Mouse (Mus musculus) limb, embryonic 10.5 days (tissue): ENCODE measurements around the gene Fam180a. TPM values are rescaled to one million over a fixed set of nuclear protein-coding genes. Genes with fewer than 3 reads are reported as not detected.

Source experiments
- DNase-seq: peaks from one replicate; pipeline ENCODE4 v3.0.0-alpha.2; 2017; ENCODE audit warnings: low spot score
- H3K27ac ChIP-seq: fragments of 300-500 bp; sonication (generic); 2 replicates; pipeline ENCODE4 v1.5.1; 2016; ENCODE audit warnings: mild to moderate bottlenecking
- H3K27me3 ChIP-seq: fragments of 300-500 bp; sonication (generic); 2 replicates; pipeline ENCODE4 v1.6.1; 2016; ENCODE audit warnings: low read depth, mild to moderate bottlenecking; ENCODE audit not compliant: poor library complexity, severe bottlenecking
- H3K36me3 ChIP-seq: fragments of 300-500 bp; sonication (generic); 2 replicates; pipeline ENCODE4 v1.6.1; 2016; ENCODE audit warnings: mild to moderate bottlenecking, moderate library complexity
- H3K4me1 ChIP-seq: fragments of 300-500 bp; sonication (generic); 2 replicates; pipeline ENCODE4 v1.6.1; 2016
- H3K4me3 ChIP-seq: fragments of 300-500 bp; sonication (generic); 2 replicates; pipeline ENCODE4 v1.5.1; 2016; ENCODE audit warnings: mild to moderate bottlenecking, moderate library complexity
- H3K9me3 ChIP-seq: fragments of 300-500 bp; sonication (generic); replicated peaks from 2 replicates; pipeline ENCODE4 v1.6.1; 2016; ENCODE audit warnings: mild to moderate bottlenecking
- WGBS: fragments of 180-500 bp; shearing (Covaris S2); methylation state at CpG from one replicate; pipeline ENCODE4 v1.1.7; 2016; 5-methylcytosine and 5-hydroxymethylcytosine counted together
- polyA plus RNA-seq: library from polyadenylated mRNA; unstranded; fragments of >200 nt; fragmentation: Nextera tagmentation; extraction: Ambion mirVana; gene quantifications from 2 replicates; pipeline ENCODE4 v1.2.1, GENCODE M21; 2016

Fam180a gene
- polyA plus RNA-seq, 1 experiment from 2014 or later, result not detected

DNA sequence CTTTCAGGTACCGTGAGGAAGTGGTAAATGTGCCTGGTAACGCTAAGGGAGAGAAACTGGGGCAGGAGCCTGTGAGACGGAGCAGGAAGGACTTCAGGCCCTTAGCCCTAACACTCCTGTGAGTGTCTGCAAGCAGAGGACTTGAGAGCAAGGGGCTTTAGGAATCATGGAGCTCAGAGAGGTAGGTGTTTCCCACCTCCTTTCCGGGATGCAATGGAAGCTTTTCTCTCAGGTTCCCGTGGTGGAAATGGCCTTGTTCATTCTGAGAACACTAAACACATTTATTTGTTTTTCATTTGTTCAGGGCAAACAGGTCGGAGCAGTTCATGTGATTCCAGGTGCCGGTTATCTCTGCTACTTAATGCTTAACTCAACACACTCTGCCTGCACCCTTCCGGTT is 11.9 kb upstream of the Fam180a start:
- no peaks in the 10 kb centered on the region for H3K36me3 ChIP-seq
- H3K27me3 ChIP-seq, result no peaks in the 10 kb centered on the region
- no peak for DNase-seq
- no peak overlapping the region for H3K4me3 ChIP-seq
- H3K4me1 ChIP-seq, result peaks cover 8% of the 10 kb centered on the region
- no peaks in the 10 kb centered on the region; the same call in 1 of the 2 replicates for H3K9me3 ChIP-seq
- WGBS, result 85% methylated on average over 8 of the region's 8 CpGs
- no peak overlapping the region for H3K27ac ChIP-seq

GRCm38 (mm10) chr6:35335452-35335851 is 9.5 kb upstream of the Fam180a start:
- Histone ChIP-seq H3K27ac (no peak overlapping the region), H3K4me1 (peaks cover 20% of the 10 kb centered on the region), H3K27me3 (no peaks in the 10 kb centered on the region), H3K9me3 (no peaks in the 10 kb centered on the region; the same call in 1 of the 2 replicates), H3K36me3 (no peaks in the 10 kb centered on the region), H3K4me3 (no peak overlapping the region)
- WGBS, result 59% methylated on average over 5 of the region's 5 CpGs
- DNase-seq, result no peak

GRCm38 (mm10) chr6:35334278-35334677 is 8.3 kb upstream of the Fam180a start:
- 79% methylated on average over 4 of the region's 4 CpGs for WGBS

DNA sequence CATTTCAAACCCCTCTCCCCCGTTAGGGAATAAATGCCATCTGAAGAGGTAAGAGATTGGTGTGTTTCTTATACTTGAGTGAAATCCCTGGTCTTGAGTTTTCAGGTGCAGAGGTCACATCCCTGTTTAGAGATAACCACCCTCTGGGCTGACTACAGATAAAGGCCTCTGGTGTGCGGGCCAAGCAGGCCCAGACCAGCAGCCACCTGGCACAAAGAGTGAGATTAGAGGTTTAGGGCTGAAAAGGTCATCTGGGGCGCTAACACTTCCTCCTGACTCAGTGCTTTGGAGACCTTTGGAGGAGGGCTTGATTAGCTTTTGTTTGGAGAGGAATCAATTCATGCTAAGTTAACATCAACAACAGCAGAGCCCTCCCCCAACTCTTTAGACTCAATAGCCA is 7.7 kb upstream of the Fam180a start:
- no peaks in the 10 kb centered on the region; the same call in 1 of the 2 replicates for H3K9me3 ChIP-seq
- H3K27ac ChIP-seq, result no peak overlapping the region
- WGBS, result 26% methylated on average over 3 of the region's 3 CpGs
- peaks cover 15% of the 10 kb centered on the region for H3K4me1 ChIP-seq
- H3K4me3 ChIP-seq, result no peak overlapping the region
- no peak for DNase-seq
- no peaks in the 10 kb centered on the region for H3K27me3 ChIP-seq
- no peaks in the 10 kb centered on the region for H3K36me3 ChIP-seq

More at GRCm38 (mm10) chr6:35334278-35334677, 8.3 kb upstream of the Fam180a start:
- H3K9me3 ChIP-seq, result no peaks in the 10 kb centered on the region; the same call in 1 of the 2 replicates
- DNase-seq, result no peak
- H3K4me3 ChIP-seq, result no peak overlapping the region
- H3K27ac ChIP-seq, result no peak overlapping the region
- H3K4me1 ChIP-seq, result peaks cover 20% of the 10 kb centered on the region
- no peaks in the 10 kb centered on the region for H3K36me3 ChIP-seq
- no peaks in the 10 kb centered on the region for H3K27me3 ChIP-seq

GRCm38 (mm10) chr6:35330834-35331233 is 4.9 kb upstream of the Fam180a start:
- Histone ChIP-seq H3K27ac (0 out of 2 replicates have a peak overlapping the region, but pooled peaks have one; percentile 19), H3K27me3 (no peaks in the 10 kb centered on the region), H3K9me3 (no peaks in the 10 kb centered on the region; the same call in 1 of the 2 replicates), H3K4me3 (no peak overlapping the region), H3K4me1 (peaks cover 12% of the 10 kb centered on the region), H3K36me3 (no peaks in the 10 kb centered on the region)
- DNase-seq, result no peak
- WGBS, result 63% methylated on average over 6 of the region's 6 CpGs

DNA sequence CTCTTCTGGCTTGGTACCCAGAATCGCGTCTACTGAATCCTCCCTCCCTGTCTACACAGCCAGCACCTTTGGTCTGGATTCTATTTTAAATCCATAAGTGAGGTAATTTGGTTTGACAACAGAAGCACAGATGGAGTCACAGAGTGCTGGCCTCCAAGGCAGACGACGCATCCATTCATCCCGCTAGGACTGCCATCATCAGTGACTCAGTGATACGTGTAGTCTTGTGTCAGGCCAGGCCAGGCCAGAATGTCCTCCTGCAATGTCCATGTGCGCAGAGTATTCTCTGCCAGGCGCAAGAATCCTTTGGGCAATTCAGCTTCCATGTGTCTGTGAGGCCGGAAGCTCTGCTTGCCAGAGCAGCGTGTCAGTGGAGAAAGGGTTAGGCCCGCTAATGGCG is 4.0 kb upstream of the Fam180a start:
- Histone ChIP-seq H3K4me3 (no peak overlapping the region), H3K27me3 (no peaks in the 10 kb centered on the region), H3K27ac (no peak overlapping the region), H3K4me1 (peaks cover 12% of the 10 kb centered on the region), H3K9me3 (no peaks in the 10 kb centered on the region; the same call in 1 of the 2 replicates), H3K36me3 (no peaks in the 10 kb centered on the region)
- no peak for DNase-seq
- 94% methylated on average over 12 of the region's 12 CpGs for WGBS

DNA sequence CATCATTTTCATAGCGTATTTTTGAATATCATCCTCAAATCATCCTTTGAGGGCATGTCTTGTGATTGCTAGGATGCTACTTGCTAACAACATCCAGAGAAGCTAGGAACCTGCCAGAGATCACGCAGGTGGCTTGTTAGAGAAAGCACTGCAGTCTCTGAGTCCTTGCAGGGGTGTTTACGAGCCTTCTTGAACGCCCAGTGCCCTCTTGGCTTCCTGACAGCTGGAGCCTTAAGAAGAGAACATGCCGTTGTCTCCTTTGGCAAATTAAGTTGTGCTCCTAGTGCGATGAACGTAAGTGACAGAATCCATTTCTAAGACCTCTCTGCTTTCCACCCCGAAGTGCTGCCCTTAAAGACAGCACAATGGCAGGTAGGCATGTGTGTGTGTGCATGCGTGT is 1.6 kb downstream of the Fam180a start:
- Histone ChIP-seq H3K9me3 (no peaks in the 10 kb centered on the region), H3K4me3 (no peak overlapping the region), H3K27ac (no peak overlapping the region), H3K36me3 (no peaks in the 10 kb centered on the region), H3K27me3 (no peaks in the 10 kb centered on the region), H3K4me1 (no peaks in the 10 kb centered on the region)
- no peak for DNase-seq
- WGBS, result 73% methylated on average over 9 of the region's 9 CpGs

DNA sequence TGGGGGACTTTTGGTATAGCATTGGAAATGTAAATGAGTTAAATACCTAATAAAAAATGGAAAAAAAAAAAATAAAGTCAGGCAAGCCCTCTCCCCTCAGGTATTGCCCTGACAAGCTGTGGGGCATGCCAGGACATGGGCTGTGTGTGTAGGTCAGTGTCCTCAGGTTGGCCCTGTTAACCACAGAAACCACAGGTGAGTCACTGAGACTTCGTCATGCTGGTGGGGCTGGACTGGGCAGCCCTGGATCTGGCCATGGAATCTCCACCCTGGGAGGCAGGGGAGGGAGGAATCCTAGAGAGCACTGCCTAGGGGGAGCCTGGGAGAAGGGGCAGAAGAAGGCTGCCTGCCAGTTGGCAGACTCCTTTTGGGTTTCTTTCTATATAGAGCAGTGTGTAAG is 2.9 kb downstream of the Fam180a start:
- no peaks in the 10 kb centered on the region for H3K27me3 ChIP-seq
- no peaks in the 10 kb centered on the region for H3K9me3 ChIP-seq
- DNase-seq, result no peak
- 86% methylated on average over 1 of the region's 1 CpGs for WGBS
- no peak overlapping the region for H3K4me3 ChIP-seq
- no peak overlapping the region for H3K27ac ChIP-seq
- no peaks in the 10 kb centered on the region for H3K36me3 ChIP-seq
- no peaks in the 10 kb centered on the region for H3K4me1 ChIP-seq

GRCm38 (mm10) chr6:35321105-35321504 is 4.8 kb downstream of the Fam180a start:
- Histone ChIP-seq H3K36me3 (no peaks in the 10 kb centered on the region), H3K4me1 (no peaks in the 10 kb centered on the region), H3K9me3 (no peaks in the 10 kb centered on the region), H3K4me3 (no peak overlapping the region), H3K27me3 (no peaks in the 10 kb centered on the region), H3K27ac (no peak overlapping the region)
- 63% methylated on average over 4 of the region's 4 CpGs for WGBS
- DNase-seq, result no peak

DNA sequence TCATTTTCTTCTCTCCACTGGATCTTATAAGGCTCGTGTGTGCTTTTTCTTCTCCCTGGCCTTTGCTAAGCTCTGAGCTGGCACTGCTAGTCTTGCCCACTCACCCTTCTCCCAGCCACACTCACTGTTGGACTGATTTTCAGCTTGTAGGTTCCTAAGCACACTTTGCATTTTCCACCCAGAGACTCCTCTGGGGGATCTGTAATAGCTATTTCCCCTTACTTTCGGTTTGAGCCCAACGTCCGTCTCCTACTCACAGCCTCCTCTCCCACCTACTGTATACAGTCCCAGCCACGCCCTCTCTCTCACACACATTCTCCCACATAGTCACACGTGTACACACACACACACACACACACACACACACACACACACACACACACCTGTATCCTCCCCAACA is 6.1 kb downstream of the Fam180a start:
- H3K4me3 ChIP-seq, result no peak overlapping the region
- no peaks in the 10 kb centered on the region for H3K36me3 ChIP-seq
- DNase-seq, result no peak
- H3K9me3 ChIP-seq, result no peaks in the 10 kb centered on the region
- H3K27me3 ChIP-seq, result no peaks in the 10 kb centered on the region
- WGBS, result 75% methylated on average over 6 of the region's 6 CpGs
- no peak overlapping the region for H3K27ac ChIP-seq
- H3K4me1 ChIP-seq, result no peaks in the 10 kb centered on the region

DNA sequence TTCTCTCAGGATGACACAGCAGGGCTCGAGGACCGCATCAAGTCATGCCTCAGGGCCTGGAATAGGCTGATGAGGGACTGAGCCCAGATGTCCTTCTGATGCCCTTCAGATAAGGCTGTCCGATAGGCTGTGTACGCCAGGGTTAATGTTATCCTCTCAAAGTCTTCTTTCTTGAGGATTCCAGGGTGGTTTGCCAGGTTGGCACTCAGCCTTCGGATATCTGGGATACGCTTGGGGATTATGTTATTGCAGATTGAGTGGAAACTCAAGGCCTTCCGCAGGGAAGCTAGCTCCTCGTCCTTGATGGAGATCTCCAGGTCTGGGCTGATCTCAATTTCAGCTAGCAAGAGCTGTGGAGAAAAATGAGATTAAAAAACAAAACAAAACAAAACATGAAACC is 12.4 kb downstream of the Fam180a start:
- Histone ChIP-seq H3K9me3 (no peaks in the 10 kb centered on the region), H3K4me1 (no peaks in the 10 kb centered on the region), H3K27ac (no peak overlapping the region), H3K36me3 (no peaks in the 10 kb centered on the region), H3K4me3 (no peak overlapping the region), H3K27me3 (no peaks in the 10 kb centered on the region)
- WGBS, result 93% methylated on average over 8 of the region's 8 CpGs
- no peak for DNase-seq

DNA sequence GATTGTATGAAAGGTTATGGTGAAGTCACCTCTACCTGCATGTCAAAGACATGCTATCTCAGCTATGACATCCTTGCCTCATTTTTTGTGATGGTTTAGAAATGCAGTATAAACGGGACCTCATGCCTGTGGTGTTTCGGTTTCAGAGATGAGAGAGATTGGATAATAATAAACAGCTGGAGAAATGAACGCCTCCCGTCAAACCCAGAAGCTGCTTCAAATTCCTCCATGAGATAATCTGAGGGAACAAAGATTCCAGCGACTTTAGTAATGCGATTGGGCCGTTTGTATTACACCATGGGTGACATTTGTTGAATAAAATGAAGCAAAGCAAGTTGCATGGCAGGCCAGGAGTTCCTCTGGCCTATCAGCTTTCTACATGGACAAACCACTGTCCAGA is 16.5 kb downstream of the Fam180a start:
- Histone ChIP-seq H3K27me3 (no peaks in the 10 kb centered on the region), H3K4me3 (no peak overlapping the region), H3K4me1 (no peaks in the 10 kb centered on the region), H3K9me3 (no peaks in the 10 kb centered on the region), H3K27ac (no peak overlapping the region), H3K36me3 (no peaks in the 10 kb centered on the region)
- no peak for DNase-seq
- 76% methylated on average over 7 of the region's 7 CpGs for WGBS

DNA sequence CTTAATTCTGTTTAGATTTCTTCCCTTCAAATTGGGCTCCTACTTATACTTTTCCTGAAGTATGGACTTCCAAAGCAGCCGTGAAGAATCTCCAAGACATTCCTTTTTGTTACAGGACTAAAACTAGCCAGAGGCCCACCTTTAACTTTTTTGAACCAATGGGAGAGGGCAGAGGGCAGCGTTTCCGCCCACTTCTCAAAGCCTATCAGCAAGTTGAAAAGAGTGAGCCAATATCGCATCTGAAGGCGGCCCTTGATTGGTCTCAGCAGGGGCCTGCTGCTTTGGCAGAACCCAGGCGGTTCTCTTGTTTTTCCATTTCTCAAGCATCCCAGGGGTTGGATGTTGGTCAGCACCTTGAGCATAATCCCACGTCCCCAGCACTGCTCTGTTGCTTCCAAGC is 17.9 kb downstream of the Fam180a start, which contains the start of gene Slc13a4:
Slc13a4 (minus strand) TSS at position 95 of the 400 bp plus-strand sequence.
- DNase-seq, result no peak
- WGBS, result 32% methylated on average over 7 of the region's 7 CpGs
- H3K36me3 ChIP-seq, result no peaks in the 10 kb centered on the region
- H3K27me3 ChIP-seq, result no peaks in the 10 kb centered on the region
- no peaks in the 10 kb centered on the region for H3K4me1 ChIP-seq
- no peak within 1 kb of the TSS; the same call in 1 of the 2 replicates for H3K27ac ChIP-seq
- no peak within 1 kb of the TSS for H3K4me3 ChIP-seq
- H3K9me3 ChIP-seq, result no peaks in the 10 kb centered on the region

DNA sequence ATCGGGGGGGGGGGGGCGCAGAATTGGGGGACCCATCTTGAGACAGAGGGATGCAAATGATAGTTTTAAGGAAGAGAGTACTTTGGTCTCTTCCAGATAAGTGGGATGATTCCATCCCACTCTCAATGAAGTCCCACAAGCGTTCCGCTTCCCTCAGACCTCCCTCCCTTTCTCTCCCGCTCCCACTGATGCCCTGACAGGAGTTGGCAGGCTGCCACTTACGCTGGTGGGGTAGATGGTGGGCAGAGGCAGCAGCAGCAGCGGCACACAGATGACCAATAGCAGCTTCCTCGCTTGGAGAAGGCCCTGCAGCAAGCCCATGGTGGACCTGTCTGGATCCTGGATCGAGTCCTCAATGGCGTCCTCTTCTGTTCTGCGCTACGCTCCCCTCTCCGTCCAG is 18.8 kb downstream of the Fam180a start:
- no peak for DNase-seq
- Histone ChIP-seq H3K27ac (no peak overlapping the region; the same call in 1 of the 2 replicates), H3K9me3 (no peaks in the 10 kb centered on the region), H3K36me3 (no peaks in the 10 kb centered on the region), H3K27me3 (no peaks in the 10 kb centered on the region), H3K4me3 (no peak overlapping the region), H3K4me1 (no peaks in the 10 kb centered on the region)
- WGBS, result 88% methylated on average over 13 of the region's 13 CpGs
